ENCODE assay signal across 8 mouse cellular contexts in genomic region chr5:64230507-64231041, GRCm38 (mm10).
DNase-seq lines count a peak whose midpoint lies in the region; ATAC-seq and TF ChIP-seq lines count a peak whose summit lies in the region.

No protein-coding gene starts in this region.

- WGBS in kidney, embryonic 14.5 days: 1% methylated on average over 25 of the region's 33 CpGs
- under 1% methylated on average over 27 of the region's 33 CpGs for WGBS in hindbrain, embryonic 15.5 days
- 2% methylated on average over 17 of the region's 33 CpGs for WGBS in liver, postnatal 0 days (ENCODE audit: insufficient replicate concordance)
- under 1% methylated on average over 26 of the region's 33 CpGs for WGBS in stomach, embryonic 15.5 days

- in situ Hi-C loops in ES-E14 (cut with MboI; ENCODE audit: low sequenced_read_pairs in 2 of 2, unreplicated experiment in 2 of 2): no loop called here

- peak overlapping the region; percentile 86 for H3K9ac ChIP-seq in kidney, embryonic 14.5 days (ENCODE audit: low read depth, low read length)
- peak overlapping the region; percentile 84 for H3K9ac ChIP-seq in ES-E14 (ENCODE audit: insufficient read depth, low read depth, low read length, poor library complexity, severe bottlenecking)
- peak overlapping the region; percentile 61 for H3K9ac ChIP-seq in hindbrain, embryonic 15.5 days
- peak overlapping the region; percentile 78 for H3K9ac ChIP-seq in liver, postnatal 0 days (replicated peaks)
- H3K9ac ChIP-seq in stomach, embryonic 15.5 days: peak overlapping the region; percentile 35

- no peaks in the 10 kb centered on the region for H3K27me3 ChIP-seq in kidney, embryonic 14.5 days (ENCODE audit: control insufficient read depth, insufficient read depth, low read length)
- no peaks in the 10 kb centered on the region for H3K27me3 ChIP-seq in hindbrain, embryonic 15.5 days
- no peaks in the 10 kb centered on the region for H3K27me3 ChIP-seq in liver, postnatal 0 days (ENCODE audit: insufficient read depth, low read length)
- H3K27me3 ChIP-seq in stomach, embryonic 15.5 days (replicated peaks): no peaks in the 10 kb centered on the region

- no peaks in the 10 kb centered on the region for H3K9me3 ChIP-seq in kidney, embryonic 14.5 days (ENCODE audit: control insufficient read depth, low read length)
- H3K9me3 ChIP-seq in ES-E14 (ENCODE audit: control insufficient read depth, insufficient read depth, low read depth, low read length): no peaks in the 10 kb centered on the region
- no peaks in the 10 kb centered on the region for H3K9me3 ChIP-seq in hindbrain, embryonic 15.5 days
- no peaks in the 10 kb centered on the region for H3K9me3 ChIP-seq in liver, postnatal 0 days (ENCODE audit: low read length)
- H3K9me3 ChIP-seq in stomach, embryonic 15.5 days: no peaks in the 10 kb centered on the region

- ATAC-seq in kidney, embryonic 14.5 days (ENCODE audit: low FRiP score, low TSS enrichment): peak; percentile 75
- ATAC-seq in hindbrain, embryonic 15.5 days (ENCODE audit: low FRiP score, low read depth): peak; percentile 70; the same call in 1 of the 2 replicates
- peak; percentile 18; the same call in 1 of the 2 replicates for ATAC-seq in liver, postnatal 0 days
- peak; percentile 43 for ATAC-seq in stomach, embryonic 15.5 days (ENCODE audit: insufficient read depth, low FRiP score, low read depth)

- H3K4me3 ChIP-seq in kidney, embryonic 14.5 days (ENCODE audit: low read length): peak overlapping the region; percentile 79
- peak overlapping the region; percentile 89 to 96 for H3K4me3 ChIP-seq in ES-E14 (ENCODE audit: insufficient read depth in 1 of 2, low read depth in 1 of 2, low read length in 2 of 2, poor library complexity in 1 of 2, severe bottlenecking in 1 of 2)
- peak overlapping the region; percentile 68 for H3K4me3 ChIP-seq in hindbrain, embryonic 15.5 days
- H3K4me3 ChIP-seq in liver, postnatal 0 days (ENCODE audit: low read depth, low read length): peak overlapping the region; percentile 68
- H3K4me3 ChIP-seq in stomach, embryonic 15.5 days (replicated peaks): peak overlapping the region; percentile 61

- TF ChIP-seq EP300 in liver, postnatal 0 days (IDR thresholded peaks at IDR 0.05; ENCODE audit: low read depth): no peak

- peaks cover 31% of the 10 kb centered on the region for H3K4me1 ChIP-seq in kidney, embryonic 14.5 days (ENCODE audit: control insufficient read depth, insufficient read depth, low read length)
- peaks cover 7 to 20% of the 10 kb centered on the region in 2 experiments; a peak in 3 of 4 replicates for H3K4me1 ChIP-seq in ES-E14 (ENCODE audit: control insufficient read depth in 2 of 2, insufficient read depth in 2 of 2, low read length in 2 of 2, poor library complexity in 1 of 2)
- peaks cover 12% of the 10 kb centered on the region for H3K4me1 ChIP-seq in hindbrain, embryonic 15.5 days (replicated peaks)
- H3K4me1 ChIP-seq in liver, postnatal 0 days (ENCODE audit: insufficient read depth): peaks cover 22% of the 10 kb centered on the region
- H3K4me1 ChIP-seq in stomach, embryonic 15.5 days: 0 out of 2 replicates have a peak, but pooled peaks cover 15% of the 10 kb centered on the region

- no peaks in the 10 kb centered on the region for H3K36me3 ChIP-seq in kidney, embryonic 14.5 days (ENCODE audit: control insufficient read depth, insufficient read depth, low read length)
- no peaks in the 10 kb centered on the region for H3K36me3 ChIP-seq in ES-E14 (ENCODE audit: control insufficient read depth, insufficient read depth, low read length, poor library complexity, severe bottlenecking)
- H3K36me3 ChIP-seq in hindbrain, embryonic 15.5 days: no peaks in the 10 kb centered on the region
- H3K36me3 ChIP-seq in liver, postnatal 0 days (replicated peaks; ENCODE audit: insufficient read depth, low read length): no peaks in the 10 kb centered on the region
- no peaks in the 10 kb centered on the region for H3K36me3 ChIP-seq in stomach, embryonic 15.5 days

- H3K4me2 ChIP-seq in kidney, embryonic 14.5 days (replicated peaks; ENCODE audit: low read depth, low read length): peak overlapping the region; percentile 85
- peak overlapping the region; percentile 99 for H3K4me2 ChIP-seq in hindbrain, embryonic 15.5 days
- peak overlapping the region; percentile 99 for H3K4me2 ChIP-seq in liver, postnatal 0 days (ENCODE audit: low read depth, low read length)
- peak overlapping the region; percentile 78 for H3K4me2 ChIP-seq in stomach, embryonic 15.5 days

- DNase-seq in kidney, adult 8-10 months: no peak
- no peak for DNase-seq in ES-E14 (ENCODE audit: low read depth, low spot score)
- DNase-seq in embryo, embryonic 9.5 days (ENCODE audit: extremely low spot score): peak; percentile 54
- DNase-seq in liver, postnatal 0 days: no peak
- DNase-seq in right cerebral cortex, adult 2 months (ENCODE audit: low spot score in 2 of 2): no peak

- peak overlapping the region; percentile 59; the same call in 1 of the 2 replicates for H3K27ac ChIP-seq in kidney, embryonic 14.5 days (ENCODE audit: low read depth, low read length)
- H3K27ac ChIP-seq in ES-E14 (ENCODE audit: insufficient read depth, low read depth, low read length, poor library complexity, severe bottlenecking): peak overlapping the region; percentile 57
- peak overlapping the region; percentile 55 for H3K27ac ChIP-seq in hindbrain, embryonic 15.5 days (replicated peaks)
- peak overlapping the region; percentile 61 for H3K27ac ChIP-seq in liver, postnatal 0 days (ENCODE audit: low read depth)
- H3K27ac ChIP-seq in stomach, embryonic 15.5 days: peak overlapping the region; percentile 83

- TF ChIP-seq CTCF in liver, postnatal 0 days (IDR thresholded peaks at IDR 0.05; ENCODE audit: low read depth): no peak

TF ChIP-seq in ES-E14, 5 proteins besides CTCF, POLR2A, EP300 and RAD21:
- TF ChIP-seq MAFK (IDR thresholded peaks at IDR 0.05; ENCODE audit: insufficient read depth, low read depth, low read length) (no peak), ZNF384 (IDR thresholded peaks at IDR 0.05; ENCODE audit: low read depth, low read length) (no peak), CHD2 (IDR thresholded peaks at IDR 0.05; ENCODE audit: low read depth, low read length) (no peak), ZC3H11A (IDR thresholded peaks at IDR 0.05; ENCODE audit: borderline replicate concordance, low read depth, low read length) (no peak), HCFC1 (IDR thresholded peaks at IDR 0.05; ENCODE audit: borderline replicate concordance, insufficient read depth, low read length) (no peak)

Comparison
In these comparisons a context has a peak if more than half of its experiments do, and no peak if none do; other contexts are left out.
1. ATAC-seq: peak in every context shown above with its lines; median percentile 75 in kidney, embryonic 14.5 days; 70 in hindbrain, embryonic 15.5 days; 43 in stomach, embryonic 15.5 days; 18 in liver, postnatal 0 days.
2. H3K9ac ChIP-seq: peak in every context shown above with its lines; median percentile 86 in kidney, embryonic 14.5 days; 84 in ES-E14; 78 in liver, postnatal 0 days; 61 in hindbrain, embryonic 15.5 days; 35 in stomach, embryonic 15.5 days.